Comparison of ENCODE assay signal across 37 mouse cellular contexts in the genomic region with DNA sequence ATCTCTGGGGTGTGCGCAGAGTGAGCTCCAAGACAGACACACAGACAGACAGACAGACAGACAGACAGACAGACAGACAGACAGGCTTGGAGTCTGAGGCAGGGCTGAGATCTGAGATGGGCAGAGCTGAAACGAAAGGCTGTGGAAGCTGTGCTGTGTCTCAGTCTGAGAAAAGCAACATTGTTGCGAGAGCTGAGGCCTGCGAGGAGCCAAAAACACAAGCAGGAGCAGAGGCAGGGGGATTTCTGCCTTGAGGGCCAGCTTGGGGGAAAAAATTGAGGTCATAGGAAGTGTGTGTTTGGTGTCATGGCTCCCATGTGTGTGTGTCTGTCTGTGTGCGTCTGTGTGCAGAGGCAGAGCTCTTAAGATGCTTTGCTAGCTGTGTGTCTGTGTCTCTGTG. TPM values are rescaled to one million over a fixed set of nuclear protein-coding genes. Genes with fewer than 3 reads are reported as not detected.
"Had no signal": no experiment of that assay in that cellular context is flagged by ENCODE, and none has a peak within 500 bp of the region (broad histone marks: within the 10 kb centered on the region; RNA-seq: fewer than 3 reads in every experiment).

No protein-coding gene starts in this region.

- H3K27me3 ChIP-seq: heart, embryonic 13.5 days; hindbrain, embryonic 13.5 days; hindbrain, embryonic 15.5 days; intestine, embryonic 15.5 days; limb, embryonic 15.5 days had no signal

- H3K4me1 ChIP-seq: heart, embryonic 13.5 days; intestine, embryonic 15.5 days had no signal

- ATAC-seq: inflammation-experienced regulatory T-cells, adult 6 months; intestine, embryonic 15.5 days; intestine, postnatal 0 days had no signal

- H3K4me3 ChIP-seq: heart, adult 2 months; heart, embryonic 13.5 days; hindbrain, embryonic 13.5 days; hindbrain, embryonic 15.5 days; intestine, embryonic 15.5 days; layer of hippocampus, adult 2 months; left cerebral cortex, adult 2 months; limb, embryonic 13.5 days; limb, embryonic 15.5 days; liver, embryonic 12.5 days had no signal

- H3K36me3 ChIP-seq: heart, embryonic 13.5 days; hindbrain, embryonic 13.5 days; hindbrain, embryonic 15.5 days; intestine, embryonic 15.5 days; limb, embryonic 13.5 days; limb, embryonic 15.5 days; liver, embryonic 12.5 days had no signal

- DNase-seq: gastrocnemius, postnatal 14 days; gastrocnemius, postnatal 36 days; heart, postnatal 10 days; heart, postnatal 36 days; kidney, adult 18-20 months; kidney, adult 8-10 months; kidney, postnatal 10 days; kidney, postnatal 4 days had no signal

- H3K27ac ChIP-seq: heart, adult 2 months; heart, embryonic 13.5 days; hindbrain, embryonic 13.5 days; hindbrain, embryonic 15.5 days; hindbrain, postnatal 0 days; intestine, embryonic 15.5 days; layer of hippocampus, adult 2 months; left cerebral cortex, adult 2 months; limb, embryonic 13.5 days; limb, embryonic 15.5 days; liver, embryonic 12.5 days; liver, embryonic 14.5 days had no signal

RNA-seq across cellular contexts. Expression of gene Vmn1r3, which starts 42.6 kb away (rescaled TPM):
- total RNA-seq: gastrocnemius, adult 18-20 months; gastrocnemius, adult 8-10 months; gastrocnemius, postnatal 14 days; gastrocnemius, postnatal 36 days; heart, adult 2 months; heart, postnatal 10 days; heart, postnatal 36 days; hematopoietic stem cell, adult 5-6 weeks; hindbrain, postnatal 0 days; layer of hippocampus, adult 2 months; layer of hippocampus, postnatal 10 days; layer of hippocampus, postnatal 25 days; left cerebral cortex, adult 2 months; left cerebral cortex, postnatal 14 days; left cerebral cortex, postnatal 36 days; liver, adult 2 months had no signal
- polyA plus RNA-seq: gonadal fat pad, adult 2 months; heart, adult 2 months; heart, embryonic 11.5 days; heart, embryonic 13.5 days; heart, embryonic 16.5 days; hindbrain, embryonic 11.5 days; hindbrain, embryonic 13.5 days; hindbrain, embryonic 15.5 days; hindbrain, postnatal 0 days; inflammation-experienced regulatory T-cells, adult 6 months; intestine, embryonic 15.5 days; intestine, postnatal 0 days; kidney, embryonic 14.5 days; kidney, embryonic 16.5 days; limb, embryonic 11.5 days; limb, embryonic 13.5 days; limb, embryonic 15.5 days; liver, adult 2 months; liver, embryonic 12.5 days; liver, embryonic 14.5 days had no signal
